Comparison of ENCODE assay signal across 24 mouse cellular contexts in the genomic region with DNA sequence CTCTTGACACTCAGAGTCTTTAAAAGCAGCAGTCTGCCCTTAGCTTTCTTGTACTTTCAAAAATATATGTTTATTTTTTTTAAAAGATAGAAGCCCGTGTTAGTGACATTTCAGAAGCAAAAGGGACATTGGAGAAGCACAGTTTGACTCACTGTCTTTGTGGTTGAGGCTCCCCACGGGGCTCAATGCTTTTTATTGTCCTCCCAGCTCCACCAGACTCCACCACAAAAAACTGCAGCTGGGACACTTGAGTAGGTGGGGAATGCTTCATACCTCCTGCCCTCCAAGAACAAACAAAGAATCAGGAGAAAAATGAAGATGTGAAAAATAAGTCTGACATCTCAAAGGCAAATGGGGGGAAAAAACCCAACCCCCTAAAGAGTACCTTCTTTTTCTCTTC.
"Had no signal": no experiment of that assay in that cellular context is flagged by ENCODE, and none has a peak within 500 bp of the region (broad histone marks: within the 10 kb centered on the region; RNA-seq: fewer than 3 reads in every experiment).

No protein-coding gene starts in this region.

- H3K27ac ChIP-seq: heart, embryonic 10.5 days; hindbrain, embryonic 10.5 days; hindbrain, embryonic 14.5 days; intestine, embryonic 15.5 days; layer of hippocampus, adult 2 months; left cerebral cortex, adult 2 months; limb, embryonic 10.5 days; limb, embryonic 12.5 days; liver, embryonic 14.5 days had no signal

- H3K4me2 ChIP-seq: heart, embryonic 12.5 days; hindbrain, embryonic 14.5 days; intestine, embryonic 15.5 days; limb, embryonic 12.5 days; liver, embryonic 11.5 days had no signal

- H3K36me3 ChIP-seq: heart, embryonic 10.5 days; heart, embryonic 12.5 days; hindbrain, embryonic 10.5 days; intestine, embryonic 15.5 days; limb, embryonic 10.5 days; limb, embryonic 12.5 days had no signal

- H3K9me3 ChIP-seq: heart, embryonic 10.5 days; heart, embryonic 12.5 days; hindbrain, embryonic 10.5 days; intestine, embryonic 15.5 days; limb, embryonic 10.5 days; limb, embryonic 12.5 days had no signal

- DNase-seq: gastrocnemius, postnatal 25 days; heart, adult 18-20 months; heart, postnatal 10 days; heart, postnatal 4 days; kidney, adult 18-20 months; kidney, adult 8-10 months; kidney, postnatal 10 days; kidney, postnatal 25 days; kidney, postnatal 4 days; liver had no signal

- H3K4me3 ChIP-seq: heart, embryonic 10.5 days; heart, embryonic 12.5 days; hindbrain, embryonic 10.5 days; intestine, embryonic 15.5 days; layer of hippocampus, adult 2 months; left cerebral cortex, adult 2 months; limb, embryonic 10.5 days; limb, embryonic 12.5 days had no signal

- ATAC-seq: hindbrain, embryonic 16.5 days; inflammation-experienced regulatory T-cells, adult 6 months; intestine, embryonic 15.5 days; intestine, postnatal 0 days had no signal

- H3K4me1 ChIP-seq: heart, embryonic 10.5 days; heart, embryonic 12.5 days; intestine, embryonic 15.5 days; limb, embryonic 12.5 days had no signal

- H3K9ac ChIP-seq: heart, embryonic 12.5 days; hindbrain, embryonic 14.5 days; intestine, embryonic 15.5 days; limb, embryonic 12.5 days; liver, embryonic 14.5 days had no signal

- H3K27me3 ChIP-seq: heart, embryonic 12.5 days; intestine, embryonic 15.5 days; limb, embryonic 12.5 days had no signal
